Mouse (Mus musculus) kidney, adult 2 months (tissue): ENCODE results near the gene Prcp. TPM values are rescaled to one million over a fixed set of nuclear protein-coding genes. Genes with fewer than 3 reads are reported as not detected.
"Not testable (repeated sequence)": the region's sequence is repeated elsewhere in the genome, so short reads cannot be mapped to it uniquely, and the experiment has no call there.

Experiments used
- DNase-seq: peaks from one replicate; pipeline ENCODE4 v3.0.0; 2021
- H3K27ac ChIP-seq: fragments of 200-500 bp; 2 replicates; pipeline ENCODE4 v1.5.1; 2012; ENCODE audit warnings: low read depth, low read length, control low read depth, inconsistent platforms; ENCODE audit not compliant: insufficient read depth
- H3K27me3 ChIP-seq: fragments of 200-500 bp; replicated peaks from 2 replicates; pipeline ENCODE4 v1.6.1; 2012; ENCODE audit warnings: mild to moderate bottlenecking, moderate library complexity, low read length, inconsistent platforms; ENCODE audit not compliant: control insufficient read depth, insufficient read depth
- H3K36me3 ChIP-seq: fragments of 200-500 bp; 2 replicates; pipeline ENCODE4 v1.6.1; 2012; ENCODE audit warnings: mild to moderate bottlenecking, moderate library complexity, low read length, inconsistent platforms; ENCODE audit not compliant: control insufficient read depth, insufficient read depth
- H3K4me1 ChIP-seq: fragments of 200-500 bp; 2 replicates; pipeline ENCODE4 v1.6.1; 2011; ENCODE audit warnings: low read length; ENCODE audit not compliant: control insufficient read depth, insufficient read depth
- H3K4me3 ChIP-seq: fragments of 200-500 bp; 2 replicates; pipeline ENCODE4 v1.5.1; 2011; ENCODE audit warnings: mild to moderate bottlenecking, low read depth, low read length, control low read depth; ENCODE audit not compliant: insufficient read depth
- CTCF ChIP-seq: fragments of 200-500 bp; conservative IDR thresholded peaks from 2 replicates; pipeline ENCODE4 v1.5.1; 2011; ENCODE audit warnings: low read depth, mild to moderate bottlenecking, control low read depth, low read length, moderate library complexity, mixed read lengths; ENCODE audit not compliant: insufficient read depth, insufficient read length
- POLR2A ChIP-seq: fragments of 200-500 bp; IDR thresholded peaks from one replicate; pipeline ENCODE4 v1.6.1; 2011; ENCODE audit warnings: low read depth, low read length, control low read depth
- WGBS: fragments of 180-500 bp; shearing (Covaris S2); methylation state at CpG from one replicate; pipeline ENCODE4 v1.1.7; 2018; 5-methylcytosine and 5-hydroxymethylcytosine counted together
- polyA plus RNA-seq: library from polyadenylated mRNA; depleted of rRNA; stranded (reverse); fragments of >200 nt; gene quantifications from 2 replicates; pipeline ENCODE4 v1.2.3, GENCODE M21; 2012

The Prcp gene
- polyA plus RNA-seq, 1 experiment, result 37.2 TPM

- 86% methylated on average over 5 of the region's 5 CpGs for WGBS
Measured at GRCm38 (mm10) chr7:92887230-92887629, 13.0 kb downstream of the Prcp start.

DNA sequence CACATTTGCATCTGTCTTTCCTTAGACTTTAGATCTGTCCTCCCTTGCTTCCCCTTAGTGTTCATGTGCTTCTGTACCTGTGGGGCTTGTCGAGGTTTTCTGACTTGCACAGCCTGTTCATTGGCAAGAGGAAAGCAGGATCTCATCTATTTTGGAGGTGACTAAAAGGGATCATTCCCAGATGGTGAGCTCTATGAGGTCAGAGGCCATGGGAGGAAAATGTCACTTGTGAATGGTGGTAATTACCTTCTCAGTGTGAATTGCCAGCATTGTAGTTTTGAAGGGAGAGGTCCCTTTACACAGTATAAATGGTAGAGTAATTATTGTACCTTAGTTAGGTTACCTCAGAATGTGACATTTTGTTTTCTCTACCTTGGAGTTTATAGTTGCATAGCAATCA, 15.9 kb downstream of the Prcp start:
- DNase-seq, result no peak
- Histone ChIP-seq H3K27ac (no peak overlapping the region), H3K4me1 (no peaks in the 10 kb centered on the region), H3K27me3 (no peaks in the 10 kb centered on the region), H3K4me3 (no peak overlapping the region), H3K36me3 (no peaks in the 10 kb centered on the region)
- TF ChIP-seq POLR2A (no peak), CTCF (no peak)
- 40% methylated on average over 1 of the region's 1 CpGs for WGBS

More at GRCm38 (mm10) chr7:92887230-92887629, 13.0 kb downstream of the Prcp start:
- H3K27ac ChIP-seq, result no peak overlapping the region
- no peak for DNase-seq
- H3K4me3 ChIP-seq, result no peak overlapping the region
- H3K27me3 ChIP-seq, result no peaks in the 10 kb centered on the region
- peaks cover 3% of the 10 kb centered on the region; the same call in 1 of the 2 replicates for H3K4me1 ChIP-seq
- no peaks in the 10 kb centered on the region for H3K36me3 ChIP-seq
- TF ChIP-seq POLR2A (no peak), CTCF (no peak)

DNA sequence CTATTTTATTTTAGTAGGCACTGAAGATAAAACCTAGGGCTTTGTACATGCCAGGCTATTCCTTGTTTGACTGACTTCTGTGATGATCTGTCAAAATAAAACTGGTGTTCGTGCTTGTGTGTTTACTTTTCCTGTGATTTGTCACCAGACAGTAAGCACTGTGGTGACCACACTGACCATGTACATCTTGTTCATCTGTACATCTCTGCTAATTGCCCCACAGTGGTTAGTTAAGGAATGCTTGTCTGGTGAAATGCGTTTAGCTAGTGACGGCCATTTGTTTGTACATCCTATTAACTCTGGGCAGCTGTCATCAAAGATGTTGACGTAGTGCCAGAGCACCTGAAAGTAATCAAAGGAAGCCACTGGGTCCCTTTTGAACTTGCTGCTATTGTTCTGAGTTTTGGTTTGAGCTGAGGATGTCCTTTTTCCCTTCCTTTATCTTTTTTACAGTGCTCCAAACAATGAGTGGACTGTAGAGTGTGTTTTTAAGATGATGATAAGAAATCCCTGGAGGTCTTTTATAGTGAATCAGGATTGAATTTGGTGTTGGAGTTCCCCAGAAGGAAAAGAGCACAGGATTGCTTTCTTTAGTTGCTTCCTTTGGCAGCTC, 16.5 kb downstream of the Prcp start:
- no peaks in the 10 kb centered on the region for H3K4me1 ChIP-seq
- no peaks in the 10 kb centered on the region for H3K27me3 ChIP-seq
- no peak for TF ChIP-seq POLR2A
- no peak for TF ChIP-seq CTCF
- DNase-seq, result no peak
- no peak overlapping the region for H3K4me3 ChIP-seq
- H3K27ac ChIP-seq, result no peak overlapping the region
- H3K36me3 ChIP-seq, result no peaks in the 10 kb centered on the region
- WGBS, result 36% methylated on average over 4 of the region's 4 CpGs

DNA sequence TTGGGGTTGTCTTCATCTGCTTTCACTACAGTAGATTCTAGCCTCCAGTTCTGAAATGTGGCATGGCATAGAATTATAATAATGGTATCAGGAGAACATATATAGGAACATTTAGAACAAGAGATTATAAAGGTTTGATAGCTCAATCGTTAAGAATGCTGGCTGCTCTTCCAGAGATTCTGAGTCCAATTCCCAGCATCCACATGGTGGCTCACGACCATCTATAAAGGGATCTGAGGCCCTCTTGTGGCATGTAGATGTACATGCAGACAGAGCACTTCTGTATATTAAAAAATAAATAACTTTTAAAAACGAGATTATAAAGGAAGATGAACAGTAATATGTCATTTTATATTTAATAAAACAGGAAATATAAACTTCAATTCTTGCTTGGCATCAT, 19.2 kb downstream of the Prcp start:
- H3K27ac ChIP-seq, result no peak overlapping the region
- H3K4me1 ChIP-seq, result no peaks in the 10 kb centered on the region
- H3K36me3 ChIP-seq, result no peaks in the 10 kb centered on the region
- WGBS, result 36% methylated on average over 3 of the region's 3 CpGs
- H3K4me3 ChIP-seq, result no peak overlapping the region
- H3K27me3 ChIP-seq, result no peaks in the 10 kb centered on the region
- DNase-seq, result no peak
- peak; percentile 56 for TF ChIP-seq CTCF
- no peak for TF ChIP-seq POLR2A

DNA sequence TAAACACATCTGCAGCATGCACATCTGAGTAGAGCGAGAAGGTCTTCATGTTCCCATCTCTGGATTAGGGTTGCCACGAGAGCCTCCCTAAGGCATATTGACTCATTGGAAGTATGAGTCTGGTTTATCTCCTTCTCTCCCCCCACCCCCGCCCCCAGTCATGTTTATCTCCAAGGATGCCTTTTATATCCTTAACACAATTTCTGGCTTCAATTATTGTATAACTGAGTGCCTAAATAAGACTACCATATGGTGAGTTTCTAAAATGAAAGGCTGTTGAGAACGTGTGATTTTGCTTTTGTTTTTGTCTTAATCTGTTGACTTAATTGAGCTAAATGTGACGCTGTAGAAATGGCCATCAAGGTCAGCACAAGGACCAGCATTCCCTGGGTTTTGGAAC, 21.8 kb downstream of the Prcp start:
- TF ChIP-seq CTCF, result no peak
- no peak for TF ChIP-seq POLR2A
- Histone ChIP-seq H3K27me3 (no peaks in the 10 kb centered on the region), H3K36me3 (no peaks in the 10 kb centered on the region), H3K4me1 (no peaks in the 10 kb centered on the region), H3K27ac (no peak overlapping the region), H3K4me3 (no peak overlapping the region)
- DNase-seq, result no peak
- 87% methylated on average over 5 of the region's 5 CpGs for WGBS

DNA sequence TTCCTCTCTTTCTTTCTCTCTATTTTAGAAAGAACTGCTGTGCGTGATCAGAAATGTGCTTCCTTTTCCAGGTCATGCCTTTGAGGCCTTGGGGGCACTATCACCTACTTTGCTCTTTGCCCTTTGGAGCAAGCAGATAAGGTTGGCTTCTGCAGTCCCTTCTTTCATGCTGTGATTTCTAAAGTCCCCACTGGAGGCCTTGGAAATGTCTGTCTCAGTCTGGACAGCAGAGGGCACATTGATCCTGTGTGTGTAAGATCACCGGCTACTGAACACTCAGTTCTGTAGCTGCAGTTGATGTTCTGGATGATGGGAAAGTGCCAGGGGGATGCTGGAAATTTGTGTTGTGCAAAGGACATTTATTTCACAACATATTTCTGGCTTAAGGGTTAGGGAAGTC, 22.8 kb downstream of the Prcp start:
- H3K27me3 ChIP-seq, result no peaks in the 10 kb centered on the region
- H3K4me1 ChIP-seq, result no peaks in the 10 kb centered on the region
- 44% methylated on average over 2 of the region's 2 CpGs for WGBS
- peak; percentile 12 for DNase-seq
- H3K4me3 ChIP-seq, result no peak overlapping the region
- TF ChIP-seq CTCF (peak; percentile 55), POLR2A (no peak)
- no peaks in the 10 kb centered on the region for H3K36me3 ChIP-seq
- H3K27ac ChIP-seq, result no peak overlapping the region

DNA sequence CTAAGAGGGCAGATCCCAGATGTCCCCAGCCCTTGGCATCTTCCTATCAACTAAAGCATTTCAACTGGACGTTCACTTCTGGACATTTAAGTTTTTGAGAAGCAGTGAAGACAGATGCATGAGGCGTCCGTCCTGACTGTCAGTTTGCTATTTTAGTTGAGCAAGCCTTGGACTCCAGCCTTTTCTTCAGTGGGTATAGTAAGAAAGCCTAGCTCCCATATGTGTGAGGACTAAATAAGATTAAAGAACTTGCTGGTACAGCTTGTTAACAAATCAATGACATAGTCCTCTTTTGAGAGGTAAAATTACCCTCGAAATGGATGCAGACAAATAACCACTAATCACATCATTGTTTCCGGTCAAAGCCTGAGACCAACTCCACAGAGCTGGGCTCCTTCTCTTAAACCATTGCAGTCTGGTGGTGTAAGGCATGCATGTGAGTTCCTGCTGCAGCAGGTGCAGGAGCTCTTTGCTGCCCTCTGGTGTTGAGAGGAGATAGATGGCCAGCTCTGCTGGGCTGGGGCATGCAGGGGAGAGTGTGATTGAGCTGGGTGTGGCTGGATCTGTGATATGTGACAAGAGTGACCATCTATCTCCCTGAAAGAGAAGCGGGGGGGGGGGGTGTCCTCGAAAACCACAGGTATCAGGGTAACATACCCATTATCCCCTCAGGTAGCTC, 29.2 kb downstream of the Prcp start:
- Histone ChIP-seq H3K27me3 (no peaks in the 10 kb centered on the region), H3K4me3 (no peak overlapping the region), H3K27ac (no peak overlapping the region), H3K4me1 (no peaks in the 10 kb centered on the region), H3K36me3 (no peaks in the 10 kb centered on the region)
- peak; percentile 69 for DNase-seq
- 47% methylated on average over 7 of the region's 7 CpGs for WGBS
- peak; percentile 89 for TF ChIP-seq CTCF
- TF ChIP-seq POLR2A, result no peak

GRCm38 (mm10) chr7:92904285-92904684, 30.0 kb downstream of the Prcp start:
- H3K36me3 ChIP-seq, H3K4me1 ChIP-seq, DNase-seq, H3K27me3 ChIP-seq, H3K27ac ChIP-seq, H3K4me3 ChIP-seq: not testable (repeated sequence)
- WGBS, result 54% methylated on average over 7 of the region's 7 CpGs
